Mouse (Mus musculus) cerebellum, adult (tissue): ENCODE measurements around the gene Pgam2.

ENCODE experiments used
- ATAC-seq: cut with Nextera tagmentation; 2 replicates; pipeline ENCODE4 v1.9.2; 2017; ENCODE audit warnings: mild to moderate bottlenecking, moderate library complexity, mixed read lengths; ENCODE audit not compliant: insufficient number of reproducible peaks, low FRiP score, low TSS enrichment

Pgam2 gene

GRCm38 (mm10) chr11:5803551-5803981, at the start of gene Pgam2:
Pgam2 (minus strand) TSS chr11:5803733.
- ATAC-seq: no peak

DNA sequence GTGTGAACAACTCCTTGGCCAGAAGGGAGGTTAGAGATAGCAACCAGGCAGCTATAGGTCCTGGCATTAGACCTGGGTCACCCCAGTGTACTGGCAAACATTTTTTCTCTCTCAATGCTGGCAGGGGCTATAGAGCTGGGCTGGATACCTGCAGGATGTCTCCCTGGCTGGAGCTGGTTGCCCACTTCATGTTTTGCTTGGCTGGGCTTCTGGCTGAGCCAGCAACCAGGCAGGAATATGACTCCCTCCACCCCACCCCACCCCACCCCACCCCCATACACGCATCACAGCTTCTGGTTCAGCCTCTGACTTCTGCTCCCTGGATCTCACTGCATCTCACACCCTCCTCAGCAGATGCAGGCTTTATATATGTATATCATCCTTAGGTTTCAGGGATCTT, 48.8 kb upstream of the Pgam2 start:
- no peak for ATAC-seq

- ATAC-seq: no peak
Observed at GRCm38 (mm10) chr11:5851021-5851736, 47.6 kb upstream of the Pgam2 start.

GRCm38 (mm10) chr11:5850452-5850851, 46.9 kb upstream of the Pgam2 start:
- ATAC-seq: no peak

DNA sequence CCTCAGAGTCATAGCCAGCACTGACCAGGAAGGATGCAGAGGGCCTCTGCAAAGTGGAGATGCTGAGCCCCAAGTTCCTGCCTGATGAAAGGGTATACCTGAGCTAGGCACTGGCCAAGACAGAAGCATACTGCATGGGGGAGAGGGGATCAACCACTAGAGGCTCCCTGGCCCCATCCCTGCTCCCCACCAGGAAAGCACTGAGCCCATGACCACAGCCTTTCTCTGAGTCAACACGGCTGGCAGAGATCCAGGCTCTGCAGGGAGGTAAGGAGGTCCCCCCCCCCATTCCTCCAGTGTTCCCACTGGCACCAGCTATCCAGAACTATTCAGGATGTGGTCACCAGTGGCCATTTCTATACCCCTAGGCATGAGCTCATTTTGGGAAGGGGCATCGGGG, 45.8 kb upstream of the Pgam2 start:
- no peak for ATAC-seq

- ATAC-seq: no peak
Observed at GRCm38 (mm10) chr11:5848741-5849140, 45.2 kb upstream of the Pgam2 start.

GRCm38 (mm10) chr11:5846639-5847345, 43.3 kb upstream of the Pgam2 start:
- no peak for ATAC-seq

- no peak for ATAC-seq
Observed at GRCm38 (mm10) chr11:5843131-5843530, 39.6 kb upstream of the Pgam2 start.

- ATAC-seq: no peak
Observed at GRCm38 (mm10) chr11:5841751-5842150, 38.2 kb upstream of the Pgam2 start.

- no peak for ATAC-seq
Observed at GRCm38 (mm10) chr11:5840346-5840745, 36.8 kb upstream of the Pgam2 start.

DNA sequence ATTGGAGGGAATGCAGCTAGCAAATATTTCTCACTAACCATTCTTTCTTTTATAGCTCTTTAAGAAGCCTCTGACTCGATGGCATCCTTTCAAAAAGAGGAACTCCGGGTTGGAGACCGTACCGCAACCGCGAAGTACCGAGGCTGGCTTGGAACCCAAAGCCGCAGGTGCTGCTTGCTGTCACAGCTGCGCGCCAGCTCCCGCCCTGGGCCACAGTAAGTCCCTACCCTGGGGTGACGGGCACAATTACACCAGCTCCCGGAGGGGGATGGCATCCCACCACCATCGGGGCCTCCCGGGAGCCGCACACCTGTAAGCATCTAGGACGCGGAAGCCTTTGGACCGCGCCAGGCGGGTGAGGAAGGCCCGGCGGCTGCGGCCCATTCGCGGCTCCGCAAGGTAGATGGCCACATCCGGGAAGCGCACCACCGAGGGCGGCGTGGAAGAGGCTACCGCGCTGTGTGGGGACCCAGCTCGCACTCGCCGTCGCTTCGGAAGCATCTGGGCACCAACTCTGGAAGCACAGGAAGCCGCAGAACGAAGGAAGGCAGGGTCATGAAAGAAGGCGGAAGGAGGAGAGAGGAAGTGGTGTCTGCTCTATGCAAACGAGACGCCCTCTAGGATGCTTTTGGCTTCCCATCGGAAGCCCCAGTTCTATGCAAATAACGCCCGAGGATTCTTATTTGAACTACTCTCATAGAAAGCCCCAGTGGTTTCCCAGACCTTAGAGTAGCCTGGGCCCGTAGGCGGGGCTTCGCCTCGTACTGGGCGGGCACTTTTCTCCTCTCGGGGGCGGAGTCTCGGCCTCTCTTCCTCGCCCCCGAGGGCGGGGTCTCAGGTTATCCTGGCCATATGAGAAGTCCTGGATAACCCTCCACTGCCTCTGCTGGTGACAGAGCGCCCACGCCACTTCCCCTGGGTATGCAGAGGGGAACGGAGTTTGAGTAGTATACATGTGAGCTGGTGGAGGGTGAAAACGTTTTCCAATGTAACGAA, 34.0 kb upstream of the Pgam2 start, which contains the start of gene Polm:
Gene Polm, minus strand, starts transcription at position 766 of the 996 bp plus-strand sequence.
- peak; percentile 91 for ATAC-seq

DNA sequence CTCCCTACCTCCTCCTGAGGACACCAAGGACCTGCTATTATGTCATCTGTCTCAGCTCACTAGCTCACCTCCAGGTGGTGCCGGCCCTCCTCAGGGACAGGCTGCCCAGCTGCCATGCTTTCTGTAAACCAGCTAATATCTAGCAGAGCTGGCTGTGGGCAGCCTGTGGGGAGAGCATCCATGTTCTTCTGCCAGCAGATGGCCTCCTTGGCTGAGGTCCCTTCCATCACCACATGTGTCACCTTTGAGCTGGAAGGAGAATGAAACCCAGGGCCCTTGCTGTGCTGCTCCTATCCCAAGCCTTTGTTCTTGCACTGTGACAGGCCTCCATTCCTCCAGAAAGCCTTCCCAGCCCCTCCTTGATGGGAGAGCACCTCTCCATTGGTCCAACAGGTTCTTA, 32.6 kb upstream of the Pgam2 start:
- no peak for ATAC-seq

GRCm38 (mm10) chr11:5835057-5835456, 31.5 kb upstream of the Pgam2 start:
- no peak for ATAC-seq

DNA sequence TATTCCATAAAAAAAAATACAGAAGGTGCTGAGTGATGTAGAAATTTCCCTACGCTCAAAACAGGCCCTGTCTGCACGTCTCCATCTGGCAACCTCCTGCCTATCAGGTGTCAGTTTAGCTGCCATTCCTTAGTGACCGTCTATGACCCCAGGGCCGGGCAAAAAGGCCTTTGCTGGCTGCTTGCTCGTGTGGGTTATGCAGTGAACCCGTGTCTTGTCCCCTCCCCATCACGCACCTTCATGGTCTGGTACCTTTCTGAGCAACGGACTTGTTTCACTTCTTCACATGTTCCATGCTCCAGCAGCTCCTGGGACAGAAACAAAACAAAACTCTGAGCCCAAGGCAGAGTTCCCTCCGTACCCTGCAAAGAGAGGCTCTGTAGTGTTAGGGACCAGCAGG, 31.0 kb upstream of the Pgam2 start:
- ATAC-seq: no peak

DNA sequence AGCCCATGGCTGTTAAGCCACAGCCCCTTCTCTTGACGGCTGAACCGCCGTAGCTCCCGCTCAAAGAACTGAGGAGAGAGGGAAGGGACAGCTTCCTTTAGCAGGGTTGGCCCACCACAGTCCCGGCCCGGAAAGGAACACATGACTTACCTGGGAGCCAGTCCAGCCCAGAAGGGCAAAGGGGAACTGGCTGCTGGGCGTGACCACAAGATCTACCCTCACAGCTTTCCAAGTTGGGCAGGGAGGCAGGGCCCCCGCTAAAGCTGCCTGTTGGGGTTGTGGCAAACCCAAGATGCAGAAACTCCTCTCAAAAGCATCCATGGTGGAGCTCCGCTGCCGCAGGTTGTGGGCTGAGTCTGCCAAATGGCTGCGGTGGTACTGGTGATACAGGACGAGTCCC, 25.8 kb upstream of the Pgam2 start:
- ATAC-seq: no peak

GRCm38 (mm10) chr11:5828509-5829191, 25.1 kb upstream of the Pgam2 start:
- no peak for ATAC-seq

DNA sequence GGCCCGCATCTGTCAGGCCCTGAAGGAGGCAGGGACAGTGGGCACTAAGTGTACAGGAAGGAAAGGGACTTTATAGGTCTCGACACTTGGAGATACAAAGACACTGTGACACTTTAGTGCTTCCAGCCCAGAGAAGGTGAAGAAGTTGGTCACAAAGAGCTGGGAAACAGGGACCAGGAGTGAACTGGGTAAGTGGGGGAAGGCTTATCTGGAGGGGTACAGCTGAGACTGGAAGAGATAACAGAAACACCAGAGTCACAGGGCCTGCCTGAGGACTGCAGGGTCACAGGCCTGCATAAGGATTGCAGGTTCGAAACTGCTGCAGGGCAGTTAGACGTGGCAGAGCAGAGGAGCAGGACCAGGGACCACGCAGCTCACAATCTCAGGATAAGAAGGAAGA, 24.4 kb upstream of the Pgam2 start:
- ATAC-seq: no peak

GRCm38 (mm10) chr11:5825432-5825831, 21.9 kb upstream of the Pgam2 start:
- ATAC-seq: no peak

- no peak for ATAC-seq
Observed at GRCm38 (mm10) chr11:5819223-5819622, 15.7 kb upstream of the Pgam2 start.

DNA sequence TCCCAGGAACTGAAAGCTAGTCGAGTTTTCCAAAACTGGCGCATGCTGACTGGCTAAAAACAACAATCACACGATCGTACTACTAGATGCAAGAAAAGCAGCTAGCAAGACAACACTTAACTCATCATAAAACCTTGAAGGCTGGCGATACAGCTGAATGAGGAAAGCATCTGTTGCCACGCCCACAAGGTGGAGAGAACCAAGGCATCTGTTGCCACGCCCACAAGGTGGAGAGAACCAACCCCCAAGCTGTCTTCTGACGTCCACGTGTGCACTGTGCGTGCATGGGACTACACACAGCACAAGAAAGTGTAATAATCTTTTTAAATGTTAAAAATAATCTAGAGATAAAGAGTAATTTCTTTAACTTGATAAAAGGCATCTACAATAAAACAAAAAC, 9.8 kb upstream of the Pgam2 start:
- no peak for ATAC-seq
